Mouse (Mus musculus) limb, embryonic 10.5 days (tissue): ENCODE results near the gene Ndel1. TPM values are rescaled to one million over a fixed set of nuclear protein-coding genes. Genes with fewer than 3 reads are reported as not detected.

ENCODE experiments used
- DNase-seq: peaks from one replicate; pipeline ENCODE4 v3.0.0-alpha.2; 2017; ENCODE audit warnings: low spot score
- H3K27ac ChIP-seq: fragments of 300-500 bp; sonication (generic); 2 replicates; pipeline ENCODE4 v1.5.1; 2016; ENCODE audit warnings: mild to moderate bottlenecking
- H3K27me3 ChIP-seq: fragments of 300-500 bp; sonication (generic); 2 replicates; pipeline ENCODE4 v1.6.1; 2016; ENCODE audit warnings: low read depth, mild to moderate bottlenecking; ENCODE audit not compliant: poor library complexity, severe bottlenecking
- H3K36me3 ChIP-seq: fragments of 300-500 bp; sonication (generic); 2 replicates; pipeline ENCODE4 v1.6.1; 2016; ENCODE audit warnings: mild to moderate bottlenecking, moderate library complexity
- H3K4me1 ChIP-seq: fragments of 300-500 bp; sonication (generic); 2 replicates; pipeline ENCODE4 v1.6.1; 2016
- H3K4me3 ChIP-seq: fragments of 300-500 bp; sonication (generic); 2 replicates; pipeline ENCODE4 v1.5.1; 2016; ENCODE audit warnings: mild to moderate bottlenecking, moderate library complexity
- H3K9me3 ChIP-seq: fragments of 300-500 bp; sonication (generic); replicated peaks from 2 replicates; pipeline ENCODE4 v1.6.1; 2016; ENCODE audit warnings: mild to moderate bottlenecking
- WGBS: fragments of 180-500 bp; shearing (Covaris S2); methylation state at CpG from one replicate; pipeline ENCODE4 v1.1.7; 2016; 5-methylcytosine and 5-hydroxymethylcytosine counted together
- polyA plus RNA-seq: library from polyadenylated mRNA; unstranded; fragments of >200 nt; fragmentation: Nextera tagmentation; extraction: Ambion mirVana; gene quantifications from 2 replicates; pipeline ENCODE4 v1.2.1, GENCODE M21; 2016

Gene Ndel1
- polyA plus RNA-seq, 1 experiment from 2014 or later: 61.8 TPM

DNA sequence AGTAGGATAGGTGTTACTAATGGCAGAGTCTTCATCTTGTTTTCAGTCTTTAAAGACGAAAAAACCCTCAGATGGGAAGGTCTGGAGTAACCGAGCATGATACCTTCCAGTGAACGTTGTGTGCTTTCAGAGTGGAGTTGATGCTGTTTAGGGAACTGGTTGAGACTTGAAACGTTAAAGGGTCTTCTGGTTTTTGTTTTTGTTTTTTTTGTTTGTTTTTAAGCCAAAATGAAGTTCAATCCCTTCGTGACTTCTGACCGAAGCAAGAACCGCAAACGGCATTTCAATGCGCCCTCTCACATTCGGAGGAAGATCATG is 30.3 kb upstream of the Ndel1 start:
- H3K36me3 ChIP-seq: peaks cover 47% of the 10 kb centered on the region
- peaks cover 15% of the 10 kb centered on the region for H3K4me1 ChIP-seq
- peak overlapping the region; percentile 96 for H3K4me3 ChIP-seq
- 0 out of 2 replicates have a peak, but pooled peaks cover 6% of the 10 kb centered on the region for H3K27me3 ChIP-seq
- under 1% methylated on average over 10 of the region's 10 CpGs for WGBS
- no peak for DNase-seq
- peak overlapping the region; percentile 99 for H3K27ac ChIP-seq
- no peaks in the 10 kb centered on the region for H3K9me3 ChIP-seq

DNA sequence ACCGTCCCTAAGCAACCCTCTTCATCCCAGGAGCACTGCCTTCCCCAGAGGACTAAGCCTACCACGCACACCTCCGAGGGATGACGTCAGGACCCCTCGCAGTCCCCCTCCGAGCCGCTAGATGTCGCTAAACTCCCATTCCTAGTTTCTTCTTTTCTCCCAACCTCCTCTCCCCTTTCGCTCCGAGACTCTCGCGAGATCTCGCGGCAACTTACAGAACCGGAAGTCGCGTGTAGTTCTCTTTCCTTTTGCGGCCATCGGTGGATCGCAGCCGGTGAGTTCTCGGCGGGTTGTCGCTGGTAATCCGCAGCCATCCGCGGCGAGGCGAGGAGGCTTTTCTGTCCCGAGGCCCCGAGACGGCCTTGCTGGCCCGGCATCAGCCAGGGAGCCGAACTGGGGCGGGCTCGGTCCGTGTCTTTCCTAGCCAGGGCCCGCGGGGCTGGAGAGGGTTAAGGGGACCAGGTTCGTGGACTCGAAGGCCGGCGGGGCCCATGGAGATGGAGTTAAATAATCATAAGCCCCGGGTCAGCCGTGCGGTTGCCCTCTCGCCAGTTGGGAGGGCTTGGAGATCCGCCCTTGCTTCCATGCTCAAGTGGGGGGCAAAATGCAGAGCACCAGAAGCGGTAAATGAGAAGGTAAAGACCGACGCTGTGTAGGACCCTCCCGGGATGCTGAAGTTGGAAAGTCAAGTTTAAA is 29.8 kb upstream of the Ndel1 start, which contains the start of gene Rpl26:
Rpl26 (plus strand) TSS at position 233 of the 696 bp plus-strand sequence.
- under 1% methylated on average over 52 of the region's 52 CpGs for WGBS
- Histone ChIP-seq H3K4me1 (peaks cover 15% of the 10 kb centered on the region), H3K4me3 (peak within 1 kb of the TSS; percentile 96), H3K27ac (peak within 1 kb of the TSS; percentile 99), H3K9me3 (no peaks in the 10 kb centered on the region), H3K36me3 (peaks cover 42% of the 10 kb centered on the region), H3K27me3 (0 out of 2 replicates have a peak, but pooled peaks cover 6% of the 10 kb centered on the region)
- DNase-seq: peak; percentile 99

DNA sequence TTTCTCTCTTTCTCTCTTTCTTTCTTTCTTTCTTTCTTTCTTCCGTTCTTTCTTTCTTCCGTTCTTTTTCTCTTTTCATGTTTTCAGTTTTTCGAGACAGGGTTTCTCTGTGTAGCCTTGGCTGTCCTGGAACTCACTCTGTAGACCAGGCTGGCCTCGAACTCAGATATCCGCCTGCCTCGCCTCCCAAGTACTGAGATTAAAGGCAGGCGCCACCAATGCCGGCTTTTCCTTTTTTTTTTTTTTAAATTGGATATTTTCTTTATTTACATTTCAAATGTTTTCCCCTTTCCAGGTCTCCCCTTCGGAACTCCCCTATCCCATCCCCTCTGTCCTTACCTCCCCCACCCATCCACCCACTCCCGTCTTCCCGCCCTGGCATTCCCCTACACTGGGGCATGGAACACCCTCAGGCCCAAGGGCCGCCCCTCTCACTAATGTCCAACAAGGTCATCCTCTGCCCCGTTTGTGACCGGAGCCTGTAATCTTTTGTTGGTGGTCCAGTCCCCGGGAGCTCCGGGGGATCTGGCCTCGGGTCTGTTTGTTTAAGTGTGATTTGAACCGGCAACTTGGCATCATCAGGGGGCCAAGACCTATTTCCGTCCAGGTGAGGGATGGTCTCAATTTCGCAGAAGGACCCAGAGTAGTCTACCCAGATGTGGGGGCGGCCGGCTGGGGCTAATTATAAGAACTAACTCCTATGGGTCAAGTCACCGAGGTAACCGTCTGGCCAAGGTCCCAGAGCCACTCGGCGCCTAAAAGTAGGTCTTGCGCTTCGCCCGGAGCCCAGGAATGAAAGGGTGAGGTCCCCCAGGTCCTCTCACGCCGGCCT is 29.1 kb upstream of the Ndel1 start:
- Histone ChIP-seq H3K4me1 (peaks cover 15% of the 10 kb centered on the region), H3K9me3 (no peaks in the 10 kb centered on the region), H3K4me3 (peak overlapping the region; percentile 96), H3K27ac (peak overlapping the region; percentile 99), H3K36me3 (peaks cover 35% of the 10 kb centered on the region), H3K27me3 (0 out of 2 replicates have a peak, but pooled peaks cover 6% of the 10 kb centered on the region)
- DNase-seq: no peak
- 26% methylated on average over 31 of the region's 31 CpGs for WGBS

DNA sequence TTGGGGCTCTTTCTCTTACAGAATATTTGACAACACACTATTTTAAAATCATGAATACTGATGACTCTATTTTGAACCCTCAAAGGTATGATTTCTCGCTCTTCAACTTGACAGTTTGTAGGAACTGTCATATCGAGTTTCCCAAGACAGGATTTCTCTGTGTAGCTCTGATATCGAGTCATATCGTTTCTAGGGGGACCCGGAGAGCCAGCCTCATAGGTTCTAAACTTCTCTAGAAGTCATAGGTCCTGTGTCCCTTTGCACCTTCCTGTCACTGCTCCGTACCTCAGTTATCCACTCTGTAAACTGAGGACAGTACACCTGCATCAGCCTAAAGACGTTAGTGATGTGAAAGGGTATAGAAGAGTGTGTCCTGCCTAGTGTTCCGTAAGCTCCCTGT is 28.2 kb upstream of the Ndel1 start:
- no peak for DNase-seq
- 0 out of 2 replicates have a peak, but pooled peaks cover 6% of the 10 kb centered on the region for H3K27me3 ChIP-seq
- 90% methylated on average over 8 of the region's 8 CpGs for WGBS
- no peak overlapping the region for H3K4me3 ChIP-seq
- peaks cover 15% of the 10 kb centered on the region for H3K4me1 ChIP-seq
- no peak overlapping the region for H3K27ac ChIP-seq
- no peaks in the 10 kb centered on the region for H3K9me3 ChIP-seq
- peaks cover 25% of the 10 kb centered on the region for H3K36me3 ChIP-seq

- 92% methylated on average over 6 of the region's 6 CpGs for WGBS
- DNase-seq: no peak
- no peaks in the 10 kb centered on the region for H3K9me3 ChIP-seq
Observed at GRCm38 (mm10) chr11:68898790-68899189, 27.1 kb upstream of the Ndel1 start.

GRCm38 (mm10) chr11:68897838-68898237 is 26.2 kb upstream of the Ndel1 start:
- no peak overlapping the region for H3K27ac ChIP-seq
- no peak overlapping the region for H3K4me3 ChIP-seq
- H3K4me1 ChIP-seq: peaks cover 14% of the 10 kb centered on the region
- DNase-seq: no peak
- no peaks in the 10 kb centered on the region for H3K9me3 ChIP-seq
- H3K36me3 ChIP-seq: peaks cover 6% of the 10 kb centered on the region
- H3K27me3 ChIP-seq: 0 out of 2 replicates have a peak, but pooled peaks cover 10% of the 10 kb centered on the region
- WGBS: 80% methylated on average over 6 of the region's 6 CpGs

More at GRCm38 (mm10) chr11:68898790-68899189, 27.1 kb upstream of the Ndel1 start:
- Histone ChIP-seq H3K27me3 (0 out of 2 replicates have a peak, but pooled peaks cover 6% of the 10 kb centered on the region), H3K36me3 (peaks cover 15% of the 10 kb centered on the region), H3K4me1 (peaks cover 15% of the 10 kb centered on the region), H3K27ac (no peak overlapping the region), H3K4me3 (no peak overlapping the region)

DNA sequence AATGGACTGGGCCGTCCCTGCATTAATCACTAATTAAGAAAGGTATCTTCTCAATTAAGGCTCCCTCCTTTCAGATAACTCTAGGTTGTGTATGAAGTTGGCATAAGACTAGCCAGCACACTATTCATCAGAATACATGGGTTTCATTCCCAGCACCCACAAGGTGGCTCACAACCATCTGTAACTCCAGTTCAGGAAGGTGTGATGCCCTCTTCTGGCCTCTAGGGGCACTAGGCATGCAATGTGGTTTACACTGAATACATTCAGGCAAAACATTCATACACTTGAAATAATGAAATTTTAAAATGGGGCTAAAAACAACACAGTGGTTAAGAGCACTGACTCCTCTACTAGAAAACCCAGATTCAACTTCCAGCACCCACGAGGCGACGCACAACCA is 25.5 kb upstream of the Ndel1 start:
- peaks cover 13% of the 10 kb centered on the region for H3K4me1 ChIP-seq
- H3K36me3 ChIP-seq: no peaks in the 10 kb centered on the region
- H3K4me3 ChIP-seq: no peak overlapping the region
- 43% methylated on average over 4 of the region's 4 CpGs for WGBS
- no peaks in the 10 kb centered on the region for H3K9me3 ChIP-seq
- H3K27ac ChIP-seq: no peak overlapping the region
- 0 out of 2 replicates have a peak, but pooled peaks cover 12% of the 10 kb centered on the region for H3K27me3 ChIP-seq
- DNase-seq: no peak

- Histone ChIP-seq H3K4me3 (no peak overlapping the region), H3K27me3 (0 out of 2 replicates have a peak, but pooled peaks cover 12% of the 10 kb centered on the region), H3K36me3 (no peaks in the 10 kb centered on the region), H3K27ac (no peak overlapping the region), H3K9me3 (no peaks in the 10 kb centered on the region), H3K4me1 (peaks cover 13% of the 10 kb centered on the region)
- no peak for DNase-seq
- WGBS: 95% methylated on average over 5 of the region's 5 CpGs
Observed at GRCm38 (mm10) chr11:68896247-68896646, 24.6 kb upstream of the Ndel1 start.

DNA sequence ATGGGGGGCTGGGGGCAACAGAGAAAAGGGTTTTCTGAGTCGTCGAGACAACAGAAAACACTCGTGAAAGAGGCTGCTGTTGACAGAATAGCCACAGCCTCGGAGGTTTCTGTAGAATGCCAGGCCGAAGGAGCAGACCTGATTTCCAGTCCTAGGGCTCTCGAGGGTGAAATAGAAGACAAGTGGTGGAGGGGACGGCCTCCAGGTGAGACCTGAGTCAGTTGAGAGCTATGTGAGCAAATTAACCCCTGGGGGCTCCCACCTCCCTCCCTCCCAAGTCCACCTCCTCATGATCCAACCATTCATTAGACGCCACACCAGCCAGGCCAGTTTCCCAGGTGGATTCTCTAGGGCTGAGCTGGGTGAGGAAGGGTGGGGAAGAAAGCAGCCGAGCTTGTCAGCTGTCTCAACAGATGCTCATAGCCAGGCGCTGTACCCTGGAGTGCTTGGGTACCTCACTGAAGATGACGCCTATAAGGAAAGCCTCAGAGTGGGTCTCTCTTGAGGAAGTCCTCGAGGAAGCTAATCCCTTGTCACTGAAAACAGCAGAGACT is 22.3 kb upstream of the Ndel1 start:
- Histone ChIP-seq H3K27ac (no peak overlapping the region), H3K9me3 (no peaks in the 10 kb centered on the region), H3K27me3 (0 out of 2 replicates have a peak, but pooled peaks cover 6% of the 10 kb centered on the region), H3K4me1 (peaks cover 7% of the 10 kb centered on the region), H3K4me3 (no peak overlapping the region), H3K36me3 (no peaks in the 10 kb centered on the region)
- no peak for DNase-seq
- WGBS: 75% methylated on average over 12 of the region's 12 CpGs

- Histone ChIP-seq H3K4me3 (no peak overlapping the region), H3K36me3 (no peaks in the 10 kb centered on the region), H3K27ac (no peak overlapping the region), H3K9me3 (no peaks in the 10 kb centered on the region), H3K4me1 (peaks cover 12% of the 10 kb centered on the region), H3K27me3 (0 out of 2 replicates have a peak, but pooled peaks cover 6% of the 10 kb centered on the region)
- 77% methylated on average over 15 of the region's 15 CpGs for WGBS
- no peak for DNase-seq
Observed at GRCm38 (mm10) chr11:68892233-68892832, 20.7 kb upstream of the Ndel1 start.

- Histone ChIP-seq H3K36me3 (no peaks in the 10 kb centered on the region), H3K9me3 (no peaks in the 10 kb centered on the region), H3K27ac (no peak overlapping the region), H3K27me3 (0 out of 2 replicates have a peak, but pooled peaks cover 6% of the 10 kb centered on the region), H3K4me3 (no peak overlapping the region), H3K4me1 (peaks cover 12% of the 10 kb centered on the region)
- WGBS: 88% methylated on average over 5 of the region's 5 CpGs
- DNase-seq: no peak
Observed at GRCm38 (mm10) chr11:68891823-68892222, 20.2 kb upstream of the Ndel1 start.

DNA sequence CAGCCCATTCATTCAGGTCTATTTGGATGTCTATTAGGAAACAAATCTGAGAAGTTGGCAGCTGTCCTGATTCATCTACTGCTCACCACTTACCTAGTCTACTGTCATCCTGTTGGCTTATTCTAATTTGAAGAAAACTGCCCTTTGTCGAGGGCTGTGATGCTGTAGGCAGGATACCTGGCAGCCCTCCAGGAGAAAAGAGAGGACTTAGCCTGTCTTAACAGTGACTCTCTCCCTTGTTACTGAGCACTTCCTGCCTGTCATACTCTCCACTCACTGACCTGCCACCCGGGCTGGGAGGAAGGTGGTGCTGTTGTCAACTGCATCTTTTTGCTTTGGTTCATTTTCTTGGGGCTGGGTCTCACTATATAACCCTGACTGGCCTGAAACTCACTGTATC is 19.0 kb upstream of the Ndel1 start:
- no peak for DNase-seq
- Histone ChIP-seq H3K27ac (no peak overlapping the region), H3K9me3 (no peaks in the 10 kb centered on the region), H3K27me3 (0 out of 2 replicates have a peak, but pooled peaks cover 6% of the 10 kb centered on the region), H3K4me1 (peaks cover 12% of the 10 kb centered on the region), H3K4me3 (no peak overlapping the region), H3K36me3 (no peaks in the 10 kb centered on the region)
- 52% methylated on average over 2 of the region's 2 CpGs for WGBS
